12 mouse cellular contexts compared by ENCODE assay signal in genomic region chr4:83990126-83990989, GRCm38 (mm10).
DNase-seq lines count a peak whose midpoint lies in the region; ATAC-seq lines count a peak whose summit lies in the region.
"Had no signal": no experiment of that assay in that cellular context is flagged by ENCODE, and none has a peak within 500 bp of the region (broad histone marks: within the 10 kb centered on the region; RNA-seq: fewer than 3 reads in every experiment).

No protein-coding gene starts in this region.

- peak overlapping the region; percentile 46; the same call in 1 of the 2 replicates for H3K27ac ChIP-seq in kidney, embryonic 16.5 days (ENCODE audit: low read length)
- H3K27ac ChIP-seq in embryonic facial prominence, embryonic 11.5 days (replicated peaks; ENCODE audit: low read depth, low read length), result no peak overlapping the region
- peak overlapping the region; percentile 70 for H3K27ac ChIP-seq in limb, embryonic 12.5 days

- H3K36me3 ChIP-seq in kidney, embryonic 16.5 days (ENCODE audit: insufficient read depth, low read length), result no peaks in the 10 kb centered on the region
- H3K36me3 ChIP-seq in embryonic facial prominence, embryonic 11.5 days (replicated peaks; ENCODE audit: control insufficient read depth, insufficient read depth, low read depth, low read length), result no peaks in the 10 kb centered on the region
- H3K36me3 ChIP-seq in limb, embryonic 12.5 days, result no peaks in the 10 kb centered on the region

- 0 out of 2 replicates have a peak, but pooled peaks have one; percentile 39 for ATAC-seq in kidney, embryonic 16.5 days (ENCODE audit: low FRiP score, low TSS enrichment)
- no peak for ATAC-seq in embryonic facial prominence, embryonic 11.5 days (replicated peaks; ENCODE audit: insufficient number of reproducible peaks, low FRiP score, low TSS enrichment, low read depth)
- ATAC-seq in limb, embryonic 12.5 days (ENCODE audit: insufficient number of reproducible peaks, insufficient read depth, low FRiP score, low TSS enrichment, low read depth), result no peak

- no peaks in the 10 kb centered on the region for H3K27me3 ChIP-seq in kidney, embryonic 16.5 days (ENCODE audit: insufficient read depth, low read length)
- no peaks in the 10 kb centered on the region for H3K27me3 ChIP-seq in embryonic facial prominence, embryonic 11.5 days (ENCODE audit: control insufficient read depth, insufficient read depth, low read length)
- no peaks in the 10 kb centered on the region for H3K27me3 ChIP-seq in limb, embryonic 12.5 days

- H3K9ac ChIP-seq in kidney, embryonic 16.5 days (replicated peaks; ENCODE audit: low read length), result no peak overlapping the region
- H3K9ac ChIP-seq in embryonic facial prominence, embryonic 11.5 days (replicated peaks; ENCODE audit: low read length), result peak overlapping the region; percentile 18; the same call in 1 of the 2 replicates
- no peak overlapping the region for H3K9ac ChIP-seq in limb, embryonic 12.5 days (replicated peaks)

- H3K4me2 ChIP-seq in kidney, embryonic 16.5 days (replicated peaks; ENCODE audit: low read depth, low read length), result no peak overlapping the region
- H3K4me2 ChIP-seq in embryonic facial prominence, embryonic 11.5 days (ENCODE audit: low read depth, low read length), result no peak overlapping the region
- no peak overlapping the region for H3K4me2 ChIP-seq in limb, embryonic 12.5 days

- no peak for DNase-seq in kidney, postnatal 36 days
- DNase-seq in NIH3T3 (ENCODE audit: low read depth), result peak; percentile 82
- DNase-seq in embryonic facial prominence, embryonic 11.5 days (ENCODE audit: low spot score), result peak; percentile 52
- no peak for DNase-seq in thymus, postnatal 0 days (ENCODE audit: low spot score)
- DNase-seq in right cerebral cortex, postnatal 25 days, result no peak
- DNase-seq: adrenal gland, adult 2 months; cerebellum, adult 18-20 months; kidney, adult 18-20 months; thymus, adult 18-20 months had no signal

- H3K9me3 ChIP-seq in kidney, embryonic 16.5 days (ENCODE audit: low read length), result no peaks in the 10 kb centered on the region
- H3K9me3 ChIP-seq in embryonic facial prominence, embryonic 11.5 days (replicated peaks; ENCODE audit: control insufficient read depth, low read length), result no peaks in the 10 kb centered on the region
- no peaks in the 10 kb centered on the region for H3K9me3 ChIP-seq in limb, embryonic 12.5 days

- H3K4me3 ChIP-seq in kidney, embryonic 16.5 days (ENCODE audit: low read length), result no peak overlapping the region
- no peak overlapping the region for H3K4me3 ChIP-seq in embryonic facial prominence, embryonic 11.5 days (ENCODE audit: low read depth, low read length)
- H3K4me3 ChIP-seq in limb, embryonic 12.5 days (replicated peaks), result no peak overlapping the region
- H3K4me3 ChIP-seq: erythroblast, embryonic 14.5 days had no signal

- H3K4me1 ChIP-seq in kidney, embryonic 16.5 days (ENCODE audit: insufficient read depth, low read length), result peaks cover 43% of the 10 kb centered on the region
- H3K4me1 ChIP-seq in embryonic facial prominence, embryonic 11.5 days (ENCODE audit: control insufficient read depth, insufficient read depth, low read length), result peaks cover 7% of the 10 kb centered on the region
- H3K4me1 ChIP-seq in limb, embryonic 12.5 days (replicated peaks), result peaks cover 48% of the 10 kb centered on the region

- WGBS in kidney, embryonic 16.5 days, result 49% methylated on average over 13 of the region's 13 CpGs
- 47% methylated on average over 13 of the region's 13 CpGs for WGBS in embryonic facial prominence, embryonic 11.5 days
- 49% methylated on average over 13 of the region's 13 CpGs for WGBS in limb, embryonic 12.5 days

Comparison
In these comparisons a context has a peak if more than half of its experiments do, and no peak if none do; other contexts are left out.
1. DNase-seq: peak in NIH3T3 (single experiment) and embryonic facial prominence, embryonic 11.5 days (single experiment); none in kidney, postnatal 36 days (0 of 2), thymus, postnatal 0 days (single experiment) and right cerebral cortex, postnatal 25 days (single experiment).